Mouse (Mus musculus): ENCODE measurements at regions not wholly inside any gene's neighbourhood (a gene's known extent, or its start where the extent isn't known, plus 50 kb on each side); places are given as distances from the start of the nearest gene placed in this dataset.

GRCm38 (mm10) chr14:45992041-45992869 lies 334.3 kb upstream of the Ddhd1 start:
- DNase-seq = no peak

GRCm38 (mm10) chr14:45992870-45993135 lies 334.9 kb upstream of the Ddhd1 start:
- DNase-seq = no peak

- DNase-seq = peak; percentile 35
Measured at GRCm38 (mm10) chr14:45993669-45994068, 335.7 kb upstream of the Ddhd1 start.

- peak; percentile 38 for DNase-seq
Measured at GRCm38 (mm10) chr14:45996760-45997159, 338.8 kb upstream of the Ddhd1 start.

GRCm38 (mm10) chr14:46004078-46004477 lies 346.1 kb upstream of the Ddhd1 start:
- no peak for DNase-seq

GRCm38 (mm10) chr14:46005307-46005706 lies 347.4 kb upstream of the Ddhd1 start:
- DNase-seq = no peak

- DNase-seq = no peak
Measured at GRCm38 (mm10) chr14:46013232-46013631, 355.3 kb upstream of the Ddhd1 start.

- DNase-seq = no peak
Measured at GRCm38 (mm10) chr14:46014090-46014489, 356.1 kb upstream of the Ddhd1 start.

GRCm38 (mm10) chr14:46015682-46016400 lies 357.9 kb upstream of the Ddhd1 start:
- no peak for DNase-seq

- no peak for DNase-seq
Measured at GRCm38 (mm10) chr14:46016701-46017106, 358.8 kb upstream of the Ddhd1 start.

GRCm38 (mm10) chr14:46017286-46017685 lies 359.3 kb upstream of the Ddhd1 start:
- DNase-seq = no peak

GRCm38 (mm10) chr14:46017976-46018375 lies 360.0 kb upstream of the Ddhd1 start:
- no peak for DNase-seq

- no peak for DNase-seq
Measured at GRCm38 (mm10) chr14:46019240-46020025, 359.8 kb upstream of the Gm15217 start.

GRCm38 (mm10) chr14:46034301-46034700 lies 344.9 kb upstream of the Gm15217 start:
- peak; percentile 9 for DNase-seq

- DNase-seq = no peak
Measured at GRCm38 (mm10) chr14:46060622-46061381, 318.4 kb upstream of the Gm15217 start.

GRCm38 (mm10) chr14:46067102-46067801 lies 312.0 kb upstream of the Gm15217 start:
- no peak for DNase-seq

- DNase-seq = no peak
Measured at GRCm38 (mm10) chr14:46071244-46071643, 308.0 kb upstream of the Gm15217 start.

- no peak for DNase-seq
Measured at GRCm38 (mm10) chr14:46076738-46077137, 302.5 kb upstream of the Gm15217 start.

- no peak for DNase-seq
Measured at GRCm38 (mm10) chr14:46077406-46078131, 301.6 kb upstream of the Gm15217 start.

- DNase-seq = no peak
Measured at GRCm38 (mm10) chr14:46082646-46083045, 296.6 kb upstream of the Gm15217 start.
